Mouse (Mus musculus): ENCODE data around the gene Fndc10. TPM values are rescaled to one million over a fixed set of nuclear protein-coding genes. Genes with fewer than 3 reads are reported as not detected.
"Not testable (repeated sequence)": the region's sequence is repeated elsewhere in the genome, so short reads cannot be mapped to it uniquely, and the experiment has no call there.

Fndc10 gene
- polyA plus RNA-seq, 1 experiment from 2014 or later: 2.5 TPM

DNA sequence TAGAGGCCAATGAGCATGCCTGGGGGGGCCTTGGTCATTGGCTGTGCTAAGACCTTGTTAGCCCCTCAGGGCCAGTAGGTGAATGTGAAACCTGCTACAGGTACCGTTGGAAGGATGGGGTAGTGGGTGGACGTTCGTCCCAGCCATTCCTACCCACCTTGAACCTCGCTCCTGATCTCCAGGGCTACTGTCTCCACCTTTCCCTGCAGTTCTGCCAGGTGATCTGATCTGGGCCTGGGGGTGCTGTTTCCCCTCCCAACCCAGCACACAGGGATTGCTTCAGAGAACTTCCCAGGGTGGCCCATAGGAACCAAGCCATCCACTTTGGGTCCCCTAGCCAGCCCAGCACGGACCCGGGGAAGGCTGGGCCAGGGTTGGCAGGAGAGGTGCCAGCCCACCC is 45.0 kb downstream of the Fndc10 start:
- H3K4me1 ChIP-seq (ENCODE audit: control insufficient read depth, insufficient read depth, low read length): peaks cover 11% of the 10 kb centered on the region
- WGBS: 75% methylated on average over 6 of the region's 6 CpGs
- no peaks in the 10 kb centered on the region for H3K9me3 ChIP-seq (replicated peaks; ENCODE audit: control insufficient read depth, low read length)

GRCm38 (mm10) chr4:155739741-155740636 is 45.8 kb downstream of the Fndc10 start:
- no peaks in the 10 kb centered on the region for H3K9me3 ChIP-seq (replicated peaks; ENCODE audit: control insufficient read depth, low read length)
- WGBS: 83% methylated on average over 37 of the region's 37 CpGs
- H3K9ac ChIP-seq (ENCODE audit: low read length): no peak overlapping the region
- ATAC-seq (ENCODE audit: insufficient read depth, low FRiP score): no peak
- H3K4me3 ChIP-seq (replicated peaks; ENCODE audit: low read length): no peak overlapping the region
- H3K27ac ChIP-seq (ENCODE audit: low read length): no peak overlapping the region
- no peaks in the 10 kb centered on the region for H3K27me3 ChIP-seq (ENCODE audit: control insufficient read depth, insufficient read depth, low read length)
- H3K36me3 ChIP-seq (ENCODE audit: control insufficient read depth, insufficient read depth, low read length): 0 out of 2 replicates have a peak, but pooled peaks cover 16% of the 10 kb centered on the region
- H3K4me1 ChIP-seq (ENCODE audit: control insufficient read depth, insufficient read depth, low read length): peaks cover 11% of the 10 kb centered on the region
- no peak overlapping the region for H3K4me2 ChIP-seq (ENCODE audit: low read depth, low read length)

More for the DNA sequence above, 45.0 kb downstream of the Fndc10 start:
- no peak for ATAC-seq (ENCODE audit: insufficient read depth, low FRiP score)
- Histone ChIP-seq H3K9ac (ENCODE audit: low read length) (no peak overlapping the region), H3K4me3 (replicated peaks; ENCODE audit: low read length) (no peak overlapping the region), H3K27me3 (ENCODE audit: control insufficient read depth, insufficient read depth, low read length) (no peaks in the 10 kb centered on the region), H3K4me2 (ENCODE audit: low read depth, low read length) (no peak overlapping the region), H3K36me3 (ENCODE audit: control insufficient read depth, insufficient read depth, low read length) (0 out of 2 replicates have a peak, but pooled peaks cover 10% of the 10 kb centered on the region), H3K27ac (ENCODE audit: low read length) (no peak overlapping the region)

- H3K9ac ChIP-seq (ENCODE audit: low read length); ATAC-seq (ENCODE audit: insufficient read depth, low FRiP score); H3K9me3 ChIP-seq (replicated peaks; ENCODE audit: control insufficient read depth, low read length); H3K27ac ChIP-seq (ENCODE audit: low read length); H3K4me3 ChIP-seq (replicated peaks; ENCODE audit: low read length); H3K4me1 ChIP-seq (ENCODE audit: control insufficient read depth, insufficient read depth, low read length); H3K4me2 ChIP-seq (ENCODE audit: low read depth, low read length); H3K27me3 ChIP-seq (ENCODE audit: control insufficient read depth, insufficient read depth, low read length): not testable (repeated sequence)
- 87% methylated on average over 10 of the region's 10 CpGs for WGBS
- peaks cover 16% of the 10 kb centered on the region; the same call in 1 of the 2 replicates for H3K36me3 ChIP-seq (ENCODE audit: control insufficient read depth, insufficient read depth, low read length)
Observed at GRCm38 (mm10) chr4:155740681-155741080, 46.5 kb downstream of the Fndc10 start.

DNA sequence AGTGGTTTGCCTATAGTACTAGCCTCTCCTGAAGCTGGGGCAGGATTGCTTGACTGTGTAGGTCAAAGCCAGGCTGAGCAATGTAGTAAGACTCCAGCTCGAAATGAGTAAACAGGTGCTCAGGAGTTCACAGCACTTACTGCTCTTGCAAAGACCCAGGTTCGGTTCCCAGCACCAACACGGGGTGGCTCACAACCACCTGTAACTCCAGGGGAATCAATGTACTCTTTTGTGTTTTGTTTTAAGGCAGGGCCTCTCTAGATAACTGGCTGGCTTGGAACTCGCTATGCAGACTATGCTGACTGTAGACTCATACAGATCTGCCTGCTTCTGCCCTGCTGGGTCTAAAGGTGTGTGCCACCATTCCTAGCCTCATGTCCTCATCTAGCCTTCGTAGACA is 48.5 kb downstream of the Fndc10 start:
- H3K36me3 ChIP-seq (ENCODE audit: control insufficient read depth, insufficient read depth, low read length): peaks cover 20% of the 10 kb centered on the region; the same call in 1 of the 2 replicates
- no peaks in the 10 kb centered on the region for H3K9me3 ChIP-seq (replicated peaks; ENCODE audit: control insufficient read depth, low read length)
- 92% methylated on average over 5 of the region's 5 CpGs for WGBS
- no peak for ATAC-seq (ENCODE audit: insufficient read depth, low FRiP score)
- no peak overlapping the region for H3K27ac ChIP-seq (ENCODE audit: low read length)
- H3K27me3 ChIP-seq (ENCODE audit: control insufficient read depth, insufficient read depth, low read length): no peaks in the 10 kb centered on the region
- H3K4me1 ChIP-seq (ENCODE audit: control insufficient read depth, insufficient read depth, low read length): no peaks in the 10 kb centered on the region
- no peak overlapping the region for H3K4me2 ChIP-seq (ENCODE audit: low read depth, low read length)
- no peak overlapping the region for H3K9ac ChIP-seq (ENCODE audit: low read length)
- no peak overlapping the region for H3K4me3 ChIP-seq (replicated peaks; ENCODE audit: low read length)

GRCm38 (mm10) chr4:155744474-155744873 is 50.3 kb downstream of the Fndc10 start:
- no peak for ATAC-seq (ENCODE audit: insufficient read depth, low FRiP score)

GRCm38 (mm10) chr4:155745136-155745535 is 51.0 kb downstream of the Fndc10 start:
- Histone ChIP-seq H3K27me3 (ENCODE audit: control insufficient read depth, insufficient read depth, low read length) (no peaks in the 10 kb centered on the region), H3K9ac (ENCODE audit: low read length) (no peak overlapping the region), H3K27ac (ENCODE audit: low read length) (no peak overlapping the region), H3K4me2 (ENCODE audit: low read depth, low read length) (no peak overlapping the region), H3K4me1 (ENCODE audit: control insufficient read depth, insufficient read depth, low read length) (no peaks in the 10 kb centered on the region), H3K4me3 (replicated peaks; ENCODE audit: low read length) (no peak overlapping the region), H3K9me3 (replicated peaks; ENCODE audit: control insufficient read depth, low read length) (no peaks in the 10 kb centered on the region), H3K36me3 (ENCODE audit: control insufficient read depth, insufficient read depth, low read length) (peaks cover 15% of the 10 kb centered on the region; the same call in 1 of the 2 replicates)
- no peak for ATAC-seq (ENCODE audit: insufficient read depth, low FRiP score)
- WGBS: 91% methylated on average over 5 of the region's 5 CpGs

More at GRCm38 (mm10) chr4:155744474-155744873, 50.3 kb downstream of the Fndc10 start:
- Histone ChIP-seq H3K27ac (ENCODE audit: low read length) (no peak overlapping the region), H3K9me3 (replicated peaks; ENCODE audit: control insufficient read depth, low read length) (no peaks in the 10 kb centered on the region), H3K9ac (ENCODE audit: low read length) (no peak overlapping the region), H3K4me1 (ENCODE audit: control insufficient read depth, insufficient read depth, low read length) (no peaks in the 10 kb centered on the region), H3K27me3 (ENCODE audit: control insufficient read depth, insufficient read depth, low read length) (no peaks in the 10 kb centered on the region), H3K4me2 (ENCODE audit: low read depth, low read length) (no peak overlapping the region), H3K36me3 (ENCODE audit: control insufficient read depth, insufficient read depth, low read length) (peaks cover 20% of the 10 kb centered on the region; the same call in 1 of the 2 replicates), H3K4me3 (replicated peaks; ENCODE audit: low read length) (no peak overlapping the region)
- 89% methylated on average over 8 of the region's 8 CpGs for WGBS

Other genes with a start within 250 kb of the Fndc10 start
- 2.6 TPM in 1 of 2 replicates, not detected in the other for gene Tmem52, start 225.2 kb upstream of the Fndc10 start, polyA plus RNA-seq (2015; fragmentation: Nextera tagmentation; extraction: Ambion mirVana)
- gene Gnb1, start 203.0 kb upstream of the Fndc10 start, polyA plus RNA-seq (2015; fragmentation: Nextera tagmentation; extraction: Ambion mirVana): 312 and 332 TPM in 2 replicates
- 85.5 and 89.1 TPM in 2 replicates for gene Nadk, start 132.0 kb upstream of the Fndc10 start, polyA plus RNA-seq (2015; fragmentation: Nextera tagmentation; extraction: Ambion mirVana)
- 6.3 and 6.8 TPM in 2 replicates for gene Slc35e2, start 92.9 kb upstream of the Fndc10 start, polyA plus RNA-seq (2015; fragmentation: Nextera tagmentation; extraction: Ambion mirVana)
- gene Cdk11b, start 69.5 kb upstream of the Fndc10 start, polyA plus RNA-seq (2015; fragmentation: Nextera tagmentation; extraction: Ambion mirVana): 50.8 and 55.7 TPM in 2 replicates
- not detected in 2 replicates for gene Gm10563, start 48.9 kb upstream of the Fndc10 start, polyA plus RNA-seq (2015; fragmentation: Nextera tagmentation; extraction: Ambion mirVana)
- 53.8 and 59.8 TPM in 2 replicates for gene Mmp23, start 41.0 kb upstream of the Fndc10 start, polyA plus RNA-seq (2015; fragmentation: Nextera tagmentation; extraction: Ambion mirVana)
- 23.3 and 23.8 TPM in 2 replicates for gene Mib2, start 25.1 kb upstream of the Fndc10 start, polyA plus RNA-seq (2015; fragmentation: Nextera tagmentation; extraction: Ambion mirVana)
- gene Ssu72, start 10.5 kb downstream of the Fndc10 start, polyA plus RNA-seq (2015; fragmentation: Nextera tagmentation; extraction: Ambion mirVana): 132 and 136 TPM in 2 replicates
- gene Tmem240, start 40.5 kb downstream of the Fndc10 start, polyA plus RNA-seq (2015; fragmentation: Nextera tagmentation; extraction: Ambion mirVana): 0.46 and 0.47 TPM in 2 replicates
- gene Atad3a, start 66.8 kb downstream of the Fndc10 start, polyA plus RNA-seq (2015; fragmentation: Nextera tagmentation; extraction: Ambion mirVana): 99.0 and 101 TPM in 2 replicates
- 34.0 and 34.4 TPM in 2 replicates for gene Vwa1, start 80.4 kb downstream of the Fndc10 start, polyA plus RNA-seq (2015; fragmentation: Nextera tagmentation; extraction: Ambion mirVana)
- 0.35 and 0.43 TPM in 2 replicates for gene Tmem88b, start 91.5 kb downstream of the Fndc10 start, polyA plus RNA-seq (2015; fragmentation: Nextera tagmentation; extraction: Ambion mirVana)
- 0.31 and 0.35 TPM in 2 replicates for gene Ankrd65, start 96.1 kb downstream of the Fndc10 start, polyA plus RNA-seq (2015; fragmentation: Nextera tagmentation; extraction: Ambion mirVana)
- gene Mrpl20, start 108.5 kb downstream of the Fndc10 start, polyA plus RNA-seq (2015; fragmentation: Nextera tagmentation; extraction: Ambion mirVana): 191 and 199 TPM in 2 replicates
- gene Ccnl2, start 118.1 kb downstream of the Fndc10 start, polyA plus RNA-seq (2015; fragmentation: Nextera tagmentation; extraction: Ambion mirVana): 173 and 181 TPM in 2 replicates
- gene Aurkaip1, start 136.9 kb downstream of the Fndc10 start, polyA plus RNA-seq (2015; fragmentation: Nextera tagmentation; extraction: Ambion mirVana): 135 and 158 TPM in 2 replicates
- gene Mxra8, start 145.3 kb downstream of the Fndc10 start, polyA plus RNA-seq (2015; fragmentation: Nextera tagmentation; extraction: Ambion mirVana): 126 and 152 TPM in 2 replicates
- 5.0 and 5.3 TPM in 2 replicates for gene Dvl1, start 153.1 kb downstream of the Fndc10 start, polyA plus RNA-seq (2015; fragmentation: Nextera tagmentation; extraction: Ambion mirVana)
- gene Tas1r3, start 169.0 kb downstream of the Fndc10 start, polyA plus RNA-seq (2015; fragmentation: Nextera tagmentation; extraction: Ambion mirVana): 0.32 and 0.35 TPM in 2 replicates
- gene Cptp, start 175.1 kb downstream of the Fndc10 start, polyA plus RNA-seq (2015; fragmentation: Nextera tagmentation; extraction: Ambion mirVana): 19.4 and 23.0 TPM in 2 replicates
- 61.2 and 63.9 TPM in 2 replicates for gene Ints11, start 175.2 kb downstream of the Fndc10 start, polyA plus RNA-seq (2015; fragmentation: Nextera tagmentation; extraction: Ambion mirVana)
- 51.2 and 54.1 TPM in 2 replicates for gene Pusl1, start 197.4 kb downstream of the Fndc10 start, polyA plus RNA-seq (2015; fragmentation: Nextera tagmentation; extraction: Ambion mirVana)
- 18.0 and 24.0 TPM in 2 replicates for gene Acap3, start 197.5 kb downstream of the Fndc10 start, polyA plus RNA-seq (2015; fragmentation: Nextera tagmentation; extraction: Ambion mirVana)
- gene Ube2j2, start 249.5 kb downstream of the Fndc10 start, polyA plus RNA-seq (2015; fragmentation: Nextera tagmentation; extraction: Ambion mirVana): 71.6 and 74.5 TPM in 2 replicates

All from stomach, embryonic 16.5 days (tissue).